Mouse (Mus musculus) Patski (cell line): ENCODE measurements around the gene Usp29. TPM values are rescaled to one million over a fixed set of nuclear protein-coding genes. Genes with fewer than 3 reads are reported as not detected.
"Not testable (repeated sequence)": the region's sequence is repeated elsewhere in the genome, so short reads cannot be mapped to it uniquely, and the experiment has no call there.

Experiments
- ATAC-seq: fragments of 100-300 bp; one replicate; pipeline ENCODE4 v1.8.0; 2021
- CTCF ChIA-PET: fragments of 350-600 bp; sonication (Branson Sonifier 250); formaldehyde crosslinking; loops from one replicate; lab custom pipeline; 2022; ENCODE audit warnings: inconsistent platforms; lab: Charles Lee
- POLR2A ChIA-PET: fragments of 350-600 bp; sonication (Branson Sonifier 250); formaldehyde crosslinking; loops from one replicate; lab custom pipeline; 2022; ENCODE audit warnings: antibody characterized with exemption, inconsistent platforms; lab: Charles Lee
- DNase-seq: peaks from one replicate; pipeline ENCODE4 v3.0.0-alpha.2; 2011; ENCODE audit warnings: low read depth, low spot score
- H3K27me3 ChIP-seq: fragments of 371-371 bp; one replicate; pipeline ENCODE4 v1.5.1; 2021
- CTCF ChIP-seq: fragments of 100-300 bp; IDR thresholded peaks from one replicate; pipeline ENCODE4 v1.5.1; 2021
- in situ Hi-C: fragments of 300-500 bp; cut with MboI; formaldehyde crosslinking; loops from 3 replicates; pipeline ENCODE4 v1.11.1; 2018; ENCODE audit warnings: low pct_unique_long_range_greater_than_20kb, mixed read lengths
- polyA plus RNA-seq: library from polyadenylated mRNA; unstranded; gene quantifications from one replicate; pipeline ENCODE4 v1.2.3, GENCODE M21; 2021

The Usp29 gene
- polyA plus RNA-seq, 1 experiment from 2014 or later = 4.3 TPM

DNA sequence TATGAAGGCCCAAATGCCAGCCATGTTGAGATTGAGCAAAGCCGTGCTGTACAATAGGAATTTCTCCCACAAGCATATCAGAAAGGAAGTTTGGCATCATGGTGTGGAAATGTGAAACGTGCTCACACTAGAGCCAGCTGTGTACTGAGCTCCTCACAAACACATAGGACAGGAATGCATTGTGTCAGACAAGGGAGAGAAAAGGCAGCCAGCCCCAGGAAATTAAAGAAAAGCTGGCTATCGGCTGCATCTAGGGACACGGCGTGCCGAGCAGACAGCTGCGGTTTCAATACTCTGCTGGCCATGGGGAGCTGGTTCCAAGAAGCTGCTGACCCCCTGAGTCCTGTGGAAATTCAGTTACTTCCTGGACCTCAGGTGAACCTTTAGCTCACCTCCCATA lies 155.0 kb downstream of the Usp29 start:
- ChIA-PET POLR2A (no interaction called here), CTCF (interaction anchor here (1.0 to 1.1 kb wide), 2 partner anchors 9 to 18 kb away, joined by 3 to 4 read pairs; no protein-coding TSS in a partner anchor)
- ATAC-seq (no peak), DNase-seq (no peak)
- no peak for TF ChIP-seq CTCF
- in situ Hi-C loops = no loop called here
- no peaks in the 10 kb centered on the region for H3K27me3 ChIP-seq

DNA sequence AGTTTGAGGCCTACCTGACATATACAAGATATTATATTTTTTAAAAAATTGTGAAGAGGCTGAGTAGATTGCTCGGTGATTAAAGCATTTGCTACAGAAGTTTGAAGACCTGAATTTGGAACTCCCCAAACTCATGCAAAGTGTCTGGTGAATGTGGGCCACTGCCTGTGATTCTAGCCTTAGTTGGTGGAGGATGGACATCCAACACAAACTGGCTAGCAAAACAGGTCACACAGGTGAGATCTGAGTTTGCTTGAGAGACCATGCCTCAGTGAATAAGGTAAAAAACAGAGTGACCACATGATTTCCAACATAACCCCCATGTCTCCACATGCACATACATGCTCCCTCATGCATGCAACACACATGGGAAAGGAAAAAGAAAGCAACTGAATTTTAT lies 156.5 kb downstream of the Usp29 start:
- no peak for TF ChIP-seq CTCF
- in situ Hi-C loops = no loop called here

DNA sequence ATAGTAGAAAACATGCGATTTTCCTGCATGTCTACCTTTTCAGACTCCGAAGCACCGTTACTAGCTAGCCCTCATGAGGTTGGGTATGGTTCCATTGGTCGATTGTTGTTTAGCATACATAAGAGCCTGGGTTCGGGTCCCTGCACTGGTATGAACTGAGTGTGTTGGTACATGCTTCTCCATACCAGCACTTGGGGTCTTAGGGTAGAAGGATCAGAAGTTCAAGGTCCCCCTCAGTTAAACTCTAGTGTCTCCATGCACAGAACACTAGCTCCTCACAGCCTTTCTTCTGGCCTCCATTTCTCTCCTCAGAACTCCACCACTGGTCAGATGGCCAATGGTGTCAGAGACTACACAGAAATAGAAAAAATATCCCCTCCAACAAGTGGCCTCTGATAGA lies 159.5 kb downstream of the Usp29 start:
- DNase-seq = no peak
- POLR2A ChIA-PET = interaction anchor here (0.7 kb wide), 1 partner anchor 537 kb away, joined by 3 read pairs; no protein-coding TSS in a partner anchor
- no peak for ATAC-seq
- in situ Hi-C loops = no loop called here
- TF ChIP-seq CTCF = no peak
- CTCF ChIA-PET = no interaction called here
- H3K27me3 ChIP-seq = no peaks in the 10 kb centered on the region

More for the DNA sequence above, 156.5 kb downstream of the Usp29 start:
- CTCF ChIA-PET = no interaction called here
- POLR2A ChIA-PET = no interaction called here
- ATAC-seq (no peak), DNase-seq (no peak)
- no peaks in the 10 kb centered on the region for H3K27me3 ChIP-seq

DNA sequence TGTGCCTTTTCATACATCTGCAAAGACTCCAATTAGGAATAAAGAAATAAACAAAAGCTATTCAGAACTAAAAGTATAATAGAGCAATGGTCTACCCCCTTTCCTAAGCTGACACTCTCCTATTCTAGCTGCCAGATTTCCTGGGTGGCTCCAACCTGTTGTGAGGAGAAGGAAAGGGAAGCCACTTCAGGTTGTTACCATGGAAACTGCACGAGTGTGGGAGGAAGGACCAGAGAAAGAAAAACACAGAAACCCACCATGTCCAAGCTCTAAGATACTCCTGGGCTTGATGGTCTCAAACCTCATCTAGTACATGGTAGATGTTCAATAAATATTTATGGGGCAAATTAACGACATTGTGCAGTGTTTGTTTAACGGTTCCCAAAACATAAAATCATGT lies 160.8 kb downstream of the Usp29 start:
- CTCF ChIA-PET = no interaction called here
- DNase-seq (no peak), ATAC-seq (no peak)
- in situ Hi-C loops = no loop called here
- POLR2A ChIA-PET = no interaction called here
- no peaks in the 10 kb centered on the region for H3K27me3 ChIP-seq
- no peak for TF ChIP-seq CTCF

DNA sequence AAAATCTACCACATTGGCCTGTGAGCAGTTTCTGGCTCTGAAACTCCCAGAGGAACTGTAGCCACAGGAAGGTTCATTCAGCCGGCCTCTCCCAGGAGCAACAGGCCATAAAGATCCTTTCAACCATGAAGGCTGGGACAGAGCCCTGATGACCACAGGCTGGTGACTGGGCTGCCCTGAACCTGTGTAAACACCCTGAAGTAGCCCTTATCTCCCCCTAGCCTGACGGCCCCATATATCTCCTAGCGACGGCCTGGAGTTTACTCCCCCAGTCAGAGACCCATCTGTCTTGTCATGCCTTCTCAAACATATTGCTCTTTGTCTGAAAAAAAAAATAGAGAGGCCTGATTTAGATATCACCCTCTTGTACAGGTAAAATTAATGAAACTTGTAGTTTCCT lies 166.6 kb downstream of the Usp29 start:
- POLR2A ChIA-PET, CTCF ChIA-PET, DNase-seq, in situ Hi-C loops, H3K27me3 ChIP-seq: not testable (repeated sequence)
- peak; percentile 91 for ATAC-seq

DNA sequence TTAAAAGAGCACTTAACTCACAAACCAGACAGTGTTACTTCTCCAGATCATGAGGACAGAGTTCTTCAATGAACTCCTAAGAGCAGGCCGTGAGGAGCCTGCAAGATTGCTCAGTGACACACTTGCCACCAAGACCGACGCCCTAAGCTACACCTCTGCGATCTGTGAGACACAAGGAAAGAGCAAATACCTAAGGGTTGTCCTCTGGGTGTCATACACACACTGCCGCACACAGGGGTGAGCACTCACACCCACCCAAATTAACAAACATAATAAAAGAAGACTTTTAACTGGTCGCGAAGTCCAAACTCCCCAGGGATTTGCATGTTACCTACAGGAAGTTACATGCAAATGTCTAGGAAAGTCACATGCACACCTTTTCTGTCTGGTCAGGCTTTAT lies 170.3 kb downstream of the Usp29 start:
- DNase-seq (no peak), ATAC-seq (no peak)
- no peak for TF ChIP-seq CTCF
- ChIA-PET POLR2A (no interaction called here), CTCF (interaction anchor here (1.7 kb wide), 1 partner anchor 11 kb away, joined by 3 read pairs; no protein-coding TSS in a partner anchor)
- no peaks in the 10 kb centered on the region for H3K27me3 ChIP-seq
- in situ Hi-C loops = no loop called here

DNA sequence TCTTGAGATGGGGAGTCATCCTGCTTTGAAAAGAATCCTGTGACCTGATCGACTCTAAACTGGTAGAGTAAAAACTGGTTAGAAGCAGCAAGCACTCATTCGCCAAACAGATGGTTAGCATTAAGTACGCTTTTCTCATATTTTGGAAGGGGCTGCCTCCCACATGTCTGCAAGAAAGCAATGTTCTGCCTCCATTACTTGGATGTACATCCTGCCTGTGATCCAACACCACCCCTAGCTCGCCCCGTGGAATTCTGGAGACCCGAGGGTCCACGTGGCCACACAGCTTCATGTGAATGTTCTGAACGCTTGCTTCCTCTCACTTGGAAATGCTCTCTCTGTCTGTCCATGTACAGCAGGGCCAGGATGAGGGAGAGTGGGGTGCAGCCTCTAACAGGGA lies 173.1 kb downstream of the Usp29 start:
- ChIA-PET CTCF (interaction anchor here (1.2 to 1.6 kb wide), 2 partner anchors 10 to 19 kb away, joined by 3 to 5 read pairs; no protein-coding TSS in a partner anchor), POLR2A (no interaction called here)
- ATAC-seq = no peak
- no peak for TF ChIP-seq CTCF
- no peak for DNase-seq
- H3K27me3 ChIP-seq = no peaks in the 10 kb centered on the region
- in situ Hi-C loops = no loop called here

DNA sequence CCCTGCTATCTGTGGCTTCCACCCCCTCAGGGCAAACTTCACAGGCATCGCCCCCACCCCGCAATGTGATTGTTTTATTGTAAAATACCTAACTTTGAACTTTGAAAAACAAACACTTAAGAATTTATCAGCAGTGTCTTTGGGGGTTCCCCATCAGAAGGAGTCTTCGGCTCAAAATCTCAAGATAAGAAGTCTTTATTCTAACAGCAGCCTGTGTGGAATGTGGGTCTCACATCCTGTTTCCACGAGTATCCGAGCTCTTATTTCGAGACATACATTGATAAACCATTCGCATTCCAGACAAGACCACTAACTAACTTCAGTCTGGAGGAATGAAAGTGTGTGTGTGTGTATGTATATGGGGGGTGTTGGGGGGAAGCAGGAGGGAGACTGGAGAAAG lies 180.1 kb downstream of the Usp29 start:
- CTCF ChIA-PET = interaction anchor here (0.7 to 1.8 kb wide), 3 partner anchors 26 to 250 kb away, joined by 3 to 5 read pairs (median 3); no protein-coding TSS in a partner anchor
- in situ Hi-C loops = loop anchor here (10.0 kb wide), 1 partner anchor 136 kb away; no protein-coding TSS in a partner anchor
- DNase-seq (no peak), ATAC-seq (no peak)
- H3K27me3 ChIP-seq = no peaks in the 10 kb centered on the region
- TF ChIP-seq CTCF = no peak
- POLR2A ChIA-PET = no interaction called here

DNA sequence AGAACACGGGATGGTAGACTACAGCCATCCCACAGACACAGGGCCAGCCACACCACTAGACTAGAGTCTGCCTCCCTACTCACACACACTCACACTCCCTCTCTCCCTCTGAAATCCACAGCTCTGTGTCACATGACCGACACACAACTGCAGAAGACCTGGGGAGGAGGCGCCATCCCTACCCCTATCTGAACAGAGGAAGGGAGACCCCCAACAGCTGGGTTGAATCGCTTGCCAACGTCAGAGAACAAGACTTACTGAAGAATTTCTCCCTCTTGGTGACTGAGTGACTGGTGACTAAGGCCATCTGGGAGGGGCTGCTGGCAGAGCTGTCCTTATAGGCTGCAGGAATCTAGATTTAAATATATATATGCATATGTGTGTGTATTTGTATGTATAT lies 181.4 kb downstream of the Usp29 start:
- no peak for ATAC-seq

DNA sequence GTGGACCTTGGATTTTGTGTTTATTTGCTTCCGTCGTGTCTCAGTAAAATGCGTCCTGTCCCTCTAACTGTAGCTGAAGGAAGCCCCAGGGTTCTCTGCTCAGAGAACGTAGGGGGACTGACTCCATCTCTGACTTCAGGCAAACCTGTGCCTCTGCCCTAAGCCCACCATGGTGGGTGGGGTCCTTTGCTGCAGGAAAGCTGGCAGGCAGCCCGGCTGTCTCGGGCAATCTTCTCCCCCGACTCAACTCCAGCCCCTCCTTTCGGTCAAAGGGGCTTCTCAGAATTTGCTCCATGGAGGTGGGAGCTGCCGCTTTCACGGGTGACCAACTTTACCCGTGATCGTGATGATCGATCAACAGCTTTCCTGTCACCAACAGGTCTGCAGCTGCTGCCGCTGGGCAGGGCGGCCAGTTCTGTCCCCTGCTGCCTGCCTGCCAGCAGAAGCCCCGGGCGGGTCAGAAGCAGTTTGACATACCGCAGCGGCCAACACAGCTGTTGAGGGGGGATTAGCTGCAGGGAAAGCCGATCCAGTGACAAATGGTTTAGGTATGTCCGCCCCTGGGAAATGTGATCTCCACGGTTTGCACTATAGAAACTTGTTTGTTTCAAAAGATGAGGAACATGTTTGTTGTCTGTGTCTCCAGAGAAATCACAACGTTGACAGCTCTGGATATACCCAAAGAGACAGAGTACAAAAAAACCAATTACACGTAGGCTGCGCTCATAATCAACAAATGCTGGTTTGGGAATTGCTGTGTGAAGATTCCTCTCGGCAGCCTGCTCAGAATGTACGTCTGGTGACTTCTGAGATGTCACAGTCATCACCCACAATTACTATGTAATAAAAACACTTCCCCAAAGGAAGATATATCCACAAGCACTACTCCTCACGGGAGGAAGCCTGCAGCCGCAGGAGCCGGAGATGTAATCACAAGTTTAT lies 183.3 kb downstream of the Usp29 start:
- no peak for TF ChIP-seq CTCF
- ATAC-seq (peak; percentile 42), DNase-seq (no peak)
- in situ Hi-C loops = loop anchor here (10.0 kb wide), 1 partner anchor 139 kb away; no protein-coding TSS in a partner anchor
- ChIA-PET POLR2A (interaction anchor here (0.6 kb wide), 1 partner anchor 146 kb away, joined by 3 read pairs; no protein-coding TSS in a partner anchor), CTCF (interaction anchor here (0.7 to 1.8 kb wide), 4 partner anchors 8 to 178 kb away, joined by 3 to 5 read pairs (median 4); no protein-coding TSS in a partner anchor)
- no peaks in the 10 kb centered on the region for H3K27me3 ChIP-seq

More for the DNA sequence above, 181.4 kb downstream of the Usp29 start:
- CTCF ChIA-PET = interaction anchor here (0.9 to 1.8 kb wide), 3 partner anchors 12 to 183 kb away, joined by 3 to 5 read pairs (median 3); no protein-coding TSS in a partner anchor
- POLR2A ChIA-PET = no interaction called here
- in situ Hi-C loops = loop anchor here (10.0 kb wide), 1 partner anchor 137 kb away; no protein-coding TSS in a partner anchor
- DNase-seq = no peak
- no peak for TF ChIP-seq CTCF
- no peaks in the 10 kb centered on the region for H3K27me3 ChIP-seq

DNA sequence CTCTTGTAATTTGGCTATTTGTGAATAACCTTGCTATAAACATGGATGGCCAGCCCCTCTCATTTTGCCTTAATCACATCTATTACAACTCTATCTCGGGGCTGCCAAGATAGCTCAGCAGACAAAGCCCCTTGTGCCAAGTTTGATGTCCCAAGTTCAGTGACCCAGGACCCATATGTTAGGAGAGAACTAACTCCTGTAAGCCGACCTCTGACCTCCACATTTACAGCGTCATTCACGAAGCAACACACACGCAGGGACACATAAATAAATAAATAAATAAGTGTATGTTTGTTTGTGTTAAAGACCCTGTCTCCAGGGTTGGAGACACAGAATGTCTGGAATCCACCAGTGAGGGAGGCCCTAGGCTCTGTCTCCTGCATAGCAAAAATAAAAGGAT lies 186.7 kb downstream of the Usp29 start:
- POLR2A ChIA-PET = no interaction called here
- in situ Hi-C loops = loop anchor here (5.0 to 10.0 kb wide), 2 partner anchors 142 to 555 kb away; partner anchors contain the start of gene Zfp78
- TF ChIP-seq CTCF = no peak
- no peak for ATAC-seq
- no peak for DNase-seq
- CTCF ChIA-PET = interaction anchor here (0.7 to 2.0 kb wide), 4 partner anchors 10 to 257 kb away, joined by 3 to 8 read pairs (median 4); no protein-coding TSS in a partner anchor
- H3K27me3 ChIP-seq = no peaks in the 10 kb centered on the region
